Mouse (Mus musculus) stomach, postnatal 0 days (tissue): Measurements from ENCODE around the gene Lin9. TPM values are rescaled to one million over a fixed set of nuclear protein-coding genes. Genes with fewer than 3 reads are reported as not detected.
"Not testable (repeated sequence)": the region's sequence is repeated elsewhere in the genome, so short reads cannot be mapped to it uniquely, and the experiment has no call there.

Experiments used
- ATAC-seq: fragments of 200-750 bp; cut with Nextera tagmentation; 2 replicates; pipeline ENCODE4 v1.8.0; 2017; ENCODE audit not compliant: low FRiP score, low TSS enrichment
- DNase-seq: peaks from one replicate; pipeline ENCODE4 v3.0.0-alpha.2; 2016; ENCODE audit warnings: low spot score
- H3K27ac ChIP-seq: fragments of 300-500 bp; sonication (generic); replicated peaks from 2 replicates; pipeline ENCODE4 v1.5.1; 2014; ENCODE audit warnings: mild to moderate bottlenecking, control low read depth
- H3K27me3 ChIP-seq: fragments of 300-500 bp; sonication (generic); 2 replicates; pipeline ENCODE4 v1.6.1; 2014; ENCODE audit warnings: low read length; ENCODE audit not compliant: control insufficient read depth, insufficient read depth
- H3K36me3 ChIP-seq: fragments of 300-500 bp; sonication (generic); 2 replicates; pipeline ENCODE4 v1.6.1; 2014; ENCODE audit warnings: low read length, mixed read lengths; ENCODE audit not compliant: control insufficient read depth, insufficient read depth
- H3K4me1 ChIP-seq: fragments of 300-500 bp; sonication (generic); replicated peaks from 2 replicates; pipeline ENCODE4 v1.6.1; 2014; ENCODE audit warnings: antibody characterized with exemption; ENCODE audit not compliant: control insufficient read depth, insufficient read depth
- H3K4me2 ChIP-seq: fragments of 300-500 bp; sonication (generic); replicated peaks from 2 replicates; pipeline ENCODE4 v1.6.1; 2014; ENCODE audit warnings: low read depth, mild to moderate bottlenecking, control low read depth, moderate library complexity
- H3K4me3 ChIP-seq: fragments of 300-500 bp; sonication (generic); 2 replicates; pipeline ENCODE4 v1.5.1; 2014; ENCODE audit warnings: low read depth, low read length, control low read depth
- H3K9ac ChIP-seq: fragments of 300-500 bp; sonication (generic); 2 replicates; pipeline ENCODE4 v1.6.1; 2014; ENCODE audit warnings: mild to moderate bottlenecking, low read length, control low read depth, mixed read lengths
- H3K9me3 ChIP-seq: fragments of 300-500 bp; sonication (generic); 2 replicates; pipeline ENCODE4 v1.6.1; 2016; ENCODE audit warnings: low read length; ENCODE audit not compliant: control insufficient read depth
- CTCF ChIP-seq: IDR thresholded peaks from 2 replicates; pipeline ENCODE4 v1.5.1; 2016; ENCODE audit warnings: antibody characterized with exemption, low read depth, mild to moderate bottlenecking, moderate library complexity
- EP300 ChIP-seq: optimal IDR thresholded peaks from 2 replicates; pipeline ENCODE3; 2016; ENCODE audit warnings: antibody characterized with exemption
- WGBS: fragments of 180-500 bp; shearing (Covaris S2); extraction: QIAGEN DNeasy Blood & Tissue Kit; methylation state at CpG from one replicate; pipeline ENCODE4 v1.1.7; 2014; 5-methylcytosine and 5-hydroxymethylcytosine counted together
- polyA plus RNA-seq: library from polyadenylated mRNA; unstranded; fragments of >200 nt; fragmentation: Nextera tagmentation; extraction: Ambion mirVana; gene quantifications from 2 replicates; pipeline ENCODE4 v1.2.1, GENCODE M21; 2015

Lin9 gene
- polyA plus RNA-seq, 1 experiment from 2014 or later: 5.5 TPM

GRCm38 (mm10) chr1:180607578-180607879 is 33.4 kb upstream of the Lin9 start:
- WGBS: 77% methylated on average over 2 of the region's 2 CpGs

DNA sequence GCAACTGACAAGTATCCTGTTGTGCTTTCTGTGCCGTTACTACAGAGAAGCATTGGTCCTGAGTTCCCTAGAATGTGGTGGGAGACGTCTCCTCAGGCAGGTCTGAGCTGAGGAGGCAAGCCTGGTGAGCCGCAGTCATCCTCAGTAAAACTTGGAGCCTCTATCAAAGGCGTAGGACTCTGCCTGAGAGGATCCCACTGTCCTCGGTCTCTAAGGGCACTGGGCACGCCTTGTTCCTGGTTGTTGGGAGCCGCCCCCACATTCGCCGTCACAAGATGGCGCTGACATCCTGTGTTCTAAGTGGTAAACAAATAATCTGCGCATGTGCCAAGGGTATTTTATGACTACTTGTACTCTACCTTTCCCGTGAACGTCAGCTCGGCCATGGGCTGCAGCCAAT is 29.1 kb upstream of the Lin9 start:
- H3K27me3 ChIP-seq, H3K4me1 ChIP-seq, H3K4me3 ChIP-seq, H3K9me3 ChIP-seq, DNase-seq, H3K9ac ChIP-seq, H3K4me2 ChIP-seq, H3K36me3 ChIP-seq, H3K27ac ChIP-seq: not testable (repeated sequence)
- WGBS: 92% methylated on average over 10 of the region's 14 CpGs
- ATAC-seq: peak; percentile 35; the same call in 1 of the 2 replicates

More at GRCm38 (mm10) chr1:180607578-180607879, 33.4 kb upstream of the Lin9 start:
- no peaks in the 10 kb centered on the region for H3K27me3 ChIP-seq
- no peaks in the 10 kb centered on the region for H3K4me1 ChIP-seq
- ATAC-seq: no peak
- H3K9me3 ChIP-seq: no peaks in the 10 kb centered on the region
- no peak for DNase-seq
- no peak overlapping the region for H3K27ac ChIP-seq
- H3K36me3 ChIP-seq: no peaks in the 10 kb centered on the region; the same call in 1 of the 2 replicates
- no peak overlapping the region for H3K4me2 ChIP-seq
- no peak for TF ChIP-seq CTCF
- no peak for TF ChIP-seq EP300
- H3K4me3 ChIP-seq: no peak overlapping the region
- H3K9ac ChIP-seq: no peak overlapping the region

GRCm38 (mm10) chr1:180616762-180617161 is 24.2 kb upstream of the Lin9 start:
- WGBS: 87% methylated on average over 3 of the region's 3 CpGs
- no peaks in the 10 kb centered on the region for H3K36me3 ChIP-seq
- no peak overlapping the region for H3K27ac ChIP-seq
- H3K9me3 ChIP-seq: no peaks in the 10 kb centered on the region
- TF ChIP-seq CTCF (no peak), EP300 (no peak)
- no peak overlapping the region for H3K4me2 ChIP-seq
- DNase-seq: no peak
- no peak for ATAC-seq
- H3K4me3 ChIP-seq: no peak overlapping the region
- H3K27me3 ChIP-seq: no peaks in the 10 kb centered on the region
- no peaks in the 10 kb centered on the region for H3K4me1 ChIP-seq
- no peak overlapping the region for H3K9ac ChIP-seq

- no peak overlapping the region for H3K9ac ChIP-seq
- H3K9me3 ChIP-seq: no peaks in the 10 kb centered on the region
- no peak overlapping the region for H3K4me3 ChIP-seq
- no peak for TF ChIP-seq EP300
- TF ChIP-seq CTCF: no peak
- DNase-seq: no peak
- no peaks in the 10 kb centered on the region for H3K4me1 ChIP-seq
- no peak overlapping the region for H3K4me2 ChIP-seq
- no peaks in the 10 kb centered on the region for H3K36me3 ChIP-seq
- no peak for ATAC-seq
- H3K27me3 ChIP-seq: no peaks in the 10 kb centered on the region
- no peak overlapping the region for H3K27ac ChIP-seq
- 80% methylated on average over 4 of the region's 4 CpGs for WGBS
Observed at GRCm38 (mm10) chr1:180622389-180622788, 18.6 kb upstream of the Lin9 start.

DNA sequence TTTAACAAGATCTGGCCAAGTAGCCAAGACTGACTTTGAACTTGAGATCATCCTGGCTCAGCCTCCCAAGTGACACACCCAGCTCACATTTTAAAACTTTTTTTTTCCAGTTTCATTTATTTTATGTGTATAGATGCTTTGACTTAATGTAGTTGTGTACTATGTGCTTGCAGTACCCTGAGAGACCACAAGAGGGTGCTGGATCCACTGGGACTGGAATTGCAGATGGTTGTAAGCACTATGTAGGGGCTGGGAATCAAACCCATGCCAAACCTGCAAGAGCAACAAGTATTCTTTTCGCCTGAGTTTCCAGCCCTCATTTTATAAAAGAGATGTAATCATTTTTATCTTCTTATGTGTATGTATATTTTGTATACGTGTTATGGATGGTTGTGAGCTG is 17.0 kb upstream of the Lin9 start:
- no peak for TF ChIP-seq EP300
- peak; percentile 54 for TF ChIP-seq CTCF
- Histone ChIP-seq H3K4me3 (no peak overlapping the region), H3K4me2 (no peak overlapping the region), H3K9ac (no peak overlapping the region), H3K36me3 (no peaks in the 10 kb centered on the region), H3K27me3 (no peaks in the 10 kb centered on the region), H3K4me1 (no peaks in the 10 kb centered on the region), H3K27ac (no peak overlapping the region), H3K9me3 (no peaks in the 10 kb centered on the region)
- ATAC-seq (no peak), DNase-seq (no peak)
- WGBS: 92% methylated on average over 2 of the region's 2 CpGs

DNA sequence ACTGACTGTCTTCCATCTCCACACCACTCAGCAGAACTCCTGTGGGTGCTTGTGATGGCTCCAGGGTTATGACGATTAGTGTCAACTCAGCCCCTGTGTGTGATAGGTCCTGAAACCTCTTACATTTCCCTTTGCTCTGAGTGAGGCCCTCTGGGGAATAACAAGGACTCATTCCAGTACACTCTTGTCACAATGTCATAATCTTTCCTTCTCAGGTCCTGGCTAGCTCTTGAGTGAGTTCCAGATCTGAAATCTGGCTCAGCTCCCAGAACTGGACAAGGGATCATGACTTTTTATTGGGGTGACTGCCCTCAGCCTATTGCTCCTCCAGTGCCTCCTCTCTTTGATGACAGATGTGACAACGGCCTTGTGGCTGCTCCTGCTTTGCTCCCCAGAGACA is 14.8 kb upstream of the Lin9 start:
- no peaks in the 10 kb centered on the region for H3K4me1 ChIP-seq
- ATAC-seq (no peak), DNase-seq (no peak)
- TF ChIP-seq EP300: no peak
- no peaks in the 10 kb centered on the region for H3K27me3 ChIP-seq
- no peak overlapping the region for H3K4me3 ChIP-seq
- no peaks in the 10 kb centered on the region for H3K36me3 ChIP-seq
- 57% methylated on average over 2 of the region's 2 CpGs for WGBS
- H3K9me3 ChIP-seq: no peaks in the 10 kb centered on the region
- no peak overlapping the region for H3K27ac ChIP-seq
- no peak overlapping the region for H3K4me2 ChIP-seq
- no peak overlapping the region for H3K9ac ChIP-seq

- not testable (repeated sequence) for H3K27ac ChIP-seq, H3K4me2 ChIP-seq, H3K27me3 ChIP-seq, H3K4me1 ChIP-seq, DNase-seq, ATAC-seq, H3K9me3 ChIP-seq, H3K36me3 ChIP-seq, H3K9ac ChIP-seq, H3K4me3 ChIP-seq
- WGBS: 91% methylated on average over 2 of the region's 2 CpGs
Observed at GRCm38 (mm10) chr1:180637796-180638195, 3.2 kb upstream of the Lin9 start.
